Mouse (Mus musculus) midbrain, embryonic 16.5 days (tissue): ENCODE results near the gene Tubgcp2. TPM values are rescaled to one million over a fixed set of nuclear protein-coding genes. Genes with fewer than 3 reads are reported as not detected.

Experiments used
- ATAC-seq: fragments of 200-750 bp; cut with Nextera tagmentation; 2 replicates; pipeline ENCODE4 v1.8.0; 2017; ENCODE audit warnings: moderate TSS enrichment
- H3K27ac ChIP-seq: fragments of 300-500 bp; sonication (generic); 2 replicates; pipeline ENCODE4 v1.5.1; 2014; ENCODE audit warnings: mild to moderate bottlenecking, low read length, mixed read lengths
- H3K27me3 ChIP-seq: fragments of 300-500 bp; sonication (generic); 2 replicates; pipeline ENCODE4 v1.6.1; 2014; ENCODE audit warnings: low read depth, low read length, mixed read lengths; ENCODE audit not compliant: control insufficient read depth, insufficient read depth
- H3K36me3 ChIP-seq: fragments of 300-500 bp; sonication (generic); 2 replicates; pipeline ENCODE4 v1.6.1; 2014; ENCODE audit warnings: mild to moderate bottlenecking, low read length, moderate library complexity, mixed read lengths; ENCODE audit not compliant: control insufficient read depth, insufficient read depth
- H3K4me1 ChIP-seq: fragments of 300-500 bp; sonication (generic); 2 replicates; pipeline ENCODE4 v1.6.1; 2014; ENCODE audit warnings: mild to moderate bottlenecking, low read length, mixed read lengths; ENCODE audit not compliant: control insufficient read depth, insufficient read depth
- H3K4me2 ChIP-seq: fragments of 300-500 bp; sonication (generic); 2 replicates; pipeline ENCODE4 v1.6.1; 2014; ENCODE audit warnings: mild to moderate bottlenecking, low read length, mixed read lengths
- H3K4me3 ChIP-seq: fragments of 300-500 bp; sonication (generic); 2 replicates; pipeline ENCODE4 v1.5.1; 2014; ENCODE audit warnings: low read depth, mild to moderate bottlenecking, low read length, moderate library complexity, mixed read lengths
- H3K9ac ChIP-seq: fragments of 300-500 bp; sonication (generic); 2 replicates; pipeline ENCODE4 v1.6.1; 2014; ENCODE audit warnings: low read depth, low read length, mixed read lengths
- H3K9me3 ChIP-seq: fragments of 300-500 bp; sonication (generic); replicated peaks from 2 replicates; pipeline ENCODE4 v1.6.1; 2014; ENCODE audit warnings: mild to moderate bottlenecking, low read length, mixed read lengths; ENCODE audit not compliant: control insufficient read depth, poor library complexity, severe bottlenecking
- WGBS: fragments of 180-500 bp; shearing (Covaris S2); extraction: QIAGEN DNeasy Blood & Tissue Kit; methylation state at CpG from one replicate; pipeline ENCODE4 v1.1.7; 2014; 5-methylcytosine and 5-hydroxymethylcytosine counted together
- polyA plus RNA-seq: library from polyadenylated mRNA; unstranded; fragments of >200 nt; fragmentation: Nextera tagmentation; extraction: Ambion mirVana; gene quantifications from 2 replicates; pipeline ENCODE4 v1.2.1, GENCODE M21; 2015

Tubgcp2 gene
- polyA plus RNA-seq, 1 experiment from 2014 or later: 58.0 TPM

DNA sequence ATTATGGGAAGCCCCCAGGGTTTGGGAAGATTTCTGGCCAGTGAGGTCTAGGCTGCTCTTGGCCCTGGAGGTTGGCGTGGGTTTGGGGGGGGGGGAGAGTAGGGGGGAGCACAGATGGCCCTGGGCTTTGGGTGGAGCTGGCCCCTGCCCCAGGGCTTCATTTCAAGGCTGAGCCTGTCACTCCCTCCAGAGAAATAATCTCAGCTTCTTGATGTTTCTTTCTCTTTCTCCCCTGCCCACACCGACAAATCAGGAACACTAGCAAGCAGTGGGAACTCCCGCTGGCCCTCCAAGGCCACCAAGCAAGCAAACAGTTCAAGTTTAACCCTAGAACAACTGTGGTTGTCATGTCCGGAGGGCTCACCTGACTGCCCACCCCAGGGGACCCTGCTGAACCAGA, 72.7 kb downstream of the Tubgcp2 start:
- no peak overlapping the region for H3K4me2 ChIP-seq
- H3K9ac ChIP-seq: no peak overlapping the region
- no peaks in the 10 kb centered on the region for H3K4me1 ChIP-seq
- no peak overlapping the region for H3K4me3 ChIP-seq
- WGBS: 62% methylated on average over 4 of the region's 4 CpGs
- no peaks in the 10 kb centered on the region for H3K9me3 ChIP-seq
- no peaks in the 10 kb centered on the region for H3K27me3 ChIP-seq
- no peak for ATAC-seq
- H3K27ac ChIP-seq: no peak overlapping the region
- H3K36me3 ChIP-seq: no peaks in the 10 kb centered on the region

- no peak for ATAC-seq
- H3K27ac ChIP-seq: no peak overlapping the region
- no peak overlapping the region for H3K4me3 ChIP-seq
- no peaks in the 10 kb centered on the region for H3K36me3 ChIP-seq
- H3K9me3 ChIP-seq: no peaks in the 10 kb centered on the region
- H3K9ac ChIP-seq: no peak overlapping the region
- 89% methylated on average over 10 of the region's 10 CpGs for WGBS
- H3K4me2 ChIP-seq: no peak overlapping the region
- H3K27me3 ChIP-seq: peaks cover under 1% of the 10 kb centered on the region; the same call in 1 of the 2 replicates
- H3K4me1 ChIP-seq: no peaks in the 10 kb centered on the region
These were observed 75.3 kb downstream of the Tubgcp2 start for GRCm38 (mm10) chr7:139961141-139961540.

GRCm38 (mm10) chr7:139957958-139958357, 78.5 kb downstream of the Tubgcp2 start:
- Histone ChIP-seq H3K27ac (no peak overlapping the region), H3K27me3 (peaks cover 3% of the 10 kb centered on the region; the same call in 1 of the 2 replicates), H3K36me3 (no peaks in the 10 kb centered on the region), H3K4me3 (no peak overlapping the region), H3K4me1 (no peaks in the 10 kb centered on the region), H3K4me2 (no peak overlapping the region), H3K9ac (no peak overlapping the region), H3K9me3 (no peaks in the 10 kb centered on the region)
- ATAC-seq: peak; percentile 56
- 27% methylated on average over 11 of the region's 11 CpGs for WGBS

- no peak overlapping the region for H3K4me3 ChIP-seq
- no peaks in the 10 kb centered on the region for H3K9me3 ChIP-seq
- peaks cover 3% of the 10 kb centered on the region; the same call in 1 of the 2 replicates for H3K27me3 ChIP-seq
- no peak for ATAC-seq
- no peak overlapping the region for H3K27ac ChIP-seq
- H3K4me1 ChIP-seq: no peaks in the 10 kb centered on the region
- H3K9ac ChIP-seq: no peak overlapping the region
- 67% methylated on average over 11 of the region's 11 CpGs for WGBS
- H3K36me3 ChIP-seq: no peaks in the 10 kb centered on the region
- no peak overlapping the region for H3K4me2 ChIP-seq
These were observed 79.0 kb downstream of the Tubgcp2 start for GRCm38 (mm10) chr7:139957437-139957836.

DNA sequence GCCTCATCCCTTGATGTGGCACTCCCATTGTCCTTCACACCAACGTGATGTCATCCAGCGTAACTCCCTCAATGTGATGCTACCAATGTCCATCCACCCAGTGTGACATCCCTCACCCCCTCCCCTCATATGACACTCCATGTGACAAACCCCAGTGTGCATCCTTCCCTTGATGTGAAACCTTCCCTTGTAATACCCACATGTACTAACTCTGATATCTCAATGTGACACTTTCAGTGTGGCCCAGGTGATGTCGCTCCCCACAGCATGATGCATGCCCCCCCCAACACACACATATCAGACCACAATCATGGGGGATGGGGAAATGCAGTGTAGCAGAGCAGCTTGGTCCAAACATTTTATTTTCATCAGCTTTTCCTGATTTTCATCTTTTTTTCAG, 79.8 kb downstream of the Tubgcp2 start:
- Histone ChIP-seq H3K4me3 (no peak overlapping the region), H3K9me3 (no peaks in the 10 kb centered on the region), H3K27ac (no peak overlapping the region), H3K4me1 (no peaks in the 10 kb centered on the region), H3K27me3 (peaks cover 10% of the 10 kb centered on the region), H3K9ac (no peak overlapping the region), H3K4me2 (no peak overlapping the region), H3K36me3 (no peaks in the 10 kb centered on the region)
- ATAC-seq: no peak
- 78% methylated on average over 3 of the region's 3 CpGs for WGBS

GRCm38 (mm10) chr7:139955505-139955904, 81.0 kb downstream of the Tubgcp2 start:
- no peaks in the 10 kb centered on the region for H3K36me3 ChIP-seq
- WGBS: 77% methylated on average over 4 of the region's 4 CpGs
- no peaks in the 10 kb centered on the region for H3K9me3 ChIP-seq
- H3K4me1 ChIP-seq: peaks cover 6% of the 10 kb centered on the region
- no peak overlapping the region for H3K27ac ChIP-seq
- H3K4me2 ChIP-seq: no peak overlapping the region
- no peak overlapping the region for H3K4me3 ChIP-seq
- H3K27me3 ChIP-seq: peaks cover 15% of the 10 kb centered on the region
- H3K9ac ChIP-seq: no peak overlapping the region
- ATAC-seq: no peak

GRCm38 (mm10) chr7:139951991-139952633, 84.4 kb downstream of the Tubgcp2 start:
- Histone ChIP-seq H3K27ac (no peak overlapping the region), H3K27me3 (peaks cover 44% of the 10 kb centered on the region), H3K4me3 (no peak overlapping the region), H3K9ac (no peak overlapping the region), H3K4me2 (no peak overlapping the region), H3K9me3 (no peaks in the 10 kb centered on the region), H3K36me3 (no peaks in the 10 kb centered on the region), H3K4me1 (peaks cover 12% of the 10 kb centered on the region)
- 42% methylated on average over 6 of the region's 6 CpGs for WGBS
- ATAC-seq: no peak

GRCm38 (mm10) chr7:139951079-139951478, 85.4 kb downstream of the Tubgcp2 start:
- Histone ChIP-seq H3K9me3 (no peaks in the 10 kb centered on the region), H3K9ac (no peak overlapping the region), H3K4me3 (peak overlapping the region; percentile 29), H3K36me3 (no peaks in the 10 kb centered on the region), H3K27ac (no peak overlapping the region), H3K4me2 (peak overlapping the region; percentile 78), H3K27me3 (peaks cover 50% of the 10 kb centered on the region), H3K4me1 (peaks cover 12% of the 10 kb centered on the region)
- ATAC-seq: no peak
- 9% methylated on average over 13 of the region's 16 CpGs for WGBS

DNA sequence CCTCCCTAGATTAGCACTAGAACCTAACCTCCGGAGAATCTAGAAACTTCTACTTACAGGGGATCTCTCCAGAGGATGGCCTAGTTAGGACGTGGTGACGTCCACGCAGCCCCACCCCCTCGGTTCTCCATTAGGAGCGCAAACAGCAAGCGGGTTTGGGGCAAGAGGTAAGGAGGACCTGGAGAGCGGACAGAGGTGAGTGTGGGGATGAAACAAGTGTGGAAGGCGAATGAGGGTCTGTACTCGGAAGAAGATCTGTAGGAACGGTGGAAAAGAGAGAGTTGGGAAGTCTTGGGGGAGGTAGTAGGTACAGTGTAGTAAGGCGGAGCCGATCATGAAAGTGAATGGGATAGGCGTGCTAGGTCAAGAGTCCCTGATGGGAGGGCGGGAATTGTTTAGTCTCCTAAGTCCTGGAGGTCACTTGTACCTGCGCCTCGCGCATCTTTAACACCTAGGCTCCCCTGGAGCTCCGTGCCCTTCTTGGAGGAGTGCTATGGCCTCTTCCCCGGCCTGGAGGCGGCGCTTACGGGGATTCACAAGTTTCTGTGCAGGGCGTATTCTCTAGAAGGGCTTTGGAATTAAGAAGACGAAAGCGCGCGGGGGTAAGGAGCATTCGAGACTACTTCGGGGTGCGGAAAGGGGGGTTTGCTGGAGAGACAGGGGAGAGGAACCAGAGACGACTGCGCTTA, 86.0 kb downstream of the Tubgcp2 start:
- under 1% methylated on average over 33 of the region's 33 CpGs for WGBS

More for the DNA sequence above, 86.0 kb downstream of the Tubgcp2 start:
- Histone ChIP-seq H3K27ac (no peak overlapping the region), H3K27me3 (peaks cover 55% of the 10 kb centered on the region), H3K4me3 (peak overlapping the region; percentile 29), H3K4me2 (peak overlapping the region; percentile 78), H3K9ac (peak overlapping the region; percentile 48; the same call in 1 of the 2 replicates), H3K36me3 (no peaks in the 10 kb centered on the region), H3K9me3 (no peaks in the 10 kb centered on the region), H3K4me1 (peaks cover 12% of the 10 kb centered on the region)
- peak; percentile 21; the same call in 1 of the 2 replicates for ATAC-seq
